Mouse (Mus musculus) layer of hippocampus, postnatal 25 days (tissue): ENCODE results near the gene Mrps31. TPM values are rescaled to one million over a fixed set of nuclear protein-coding genes. Genes with fewer than 3 reads are reported as not detected.

Experiments used
- total RNA-seq, 2 experiments: library from RNA; stranded (reverse); gene quantifications; 2 replicates each; pipeline ENCODE4 v1.2.3; 2021

The Mrps31 gene
- total RNA-seq, 2 experiments from 2014 or later = 21.0 to 25.4 TPM

Other genes starting within 250 kb of the Mrps31 start
- gene Nek3, start 244.9 kb upstream of the Mrps31 start, total RNA-seq = 1 to 10 TPM; 2.5 to 2.8 TPM
- 1 to 10 TPM; 1.4 to 1.9 TPM for gene Ckap2, start 225.5 kb upstream of the Mrps31 start, total RNA-seq
- gene Vps36, start 218.6 kb upstream of the Mrps31 start, total RNA-seq = 10 to 100 TPM; 28.0 to 30.9 TPM
- 1 to 10 TPM; 3.7 to 4.1 TPM for gene Thsd1, start 184.0 kb upstream of the Mrps31 start, total RNA-seq
- gene Tpte, start 127.9 kb upstream of the Mrps31 start, total RNA-seq = not detected
- 10 to 100 TPM; 10.9 to 11.0 TPM for gene Slc25a15, start 12.8 kb upstream of the Mrps31 start, total RNA-seq